Mouse (Mus musculus) T-cell, adult 2 months (primary cell): ENCODE measurements around the gene Nol12.

Experiments used
- DNase-seq: peaks from one replicate; pipeline ENCODE4 v3.0.0; 2022; ENCODE audit warnings: low spot score

Gene Nol12

DNA sequence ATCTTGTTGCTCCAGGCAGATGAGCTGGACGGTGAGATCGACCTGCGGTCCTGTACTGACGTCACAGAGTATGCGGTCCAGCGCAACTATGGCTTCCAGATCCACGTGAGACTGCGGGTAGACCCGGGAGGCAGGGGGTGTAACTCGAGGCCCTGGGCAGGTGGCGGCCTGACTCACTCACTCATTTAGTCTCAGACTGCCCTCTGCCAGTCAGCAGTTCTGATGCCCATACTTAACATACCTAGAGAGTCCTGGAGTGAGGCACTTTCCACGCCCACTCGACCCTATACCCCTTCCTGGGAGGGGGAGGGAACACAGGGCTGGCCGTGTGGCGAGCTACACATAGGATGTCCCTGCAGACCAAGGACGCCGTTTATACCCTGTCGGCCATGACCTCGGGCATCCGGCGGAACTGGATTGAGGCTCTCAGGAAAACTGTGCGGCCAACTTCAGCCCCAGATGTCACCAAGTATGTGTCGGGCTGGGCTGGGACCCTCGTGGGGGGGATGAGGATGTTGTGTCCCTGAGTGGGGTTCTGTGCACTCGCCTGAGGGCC is 56.3 kb downstream of the Nol12 start:
- no peak for DNase-seq

GRCm38 (mm10) chr15:78992235-78992634 is 57.5 kb downstream of the Nol12 start:
- DNase-seq: no peak

GRCm38 (mm10) chr15:78992925-78993324 is 58.2 kb downstream of the Nol12 start:
- DNase-seq: no peak
